26 mouse cellular contexts compared by ENCODE assay signal in genomic region chr13:97783423-97784143, GRCm38 (mm10). TPM values are rescaled to one million over a fixed set of nuclear protein-coding genes. Genes with fewer than 3 reads are reported as not detected.
DNase-seq lines count a peak whose midpoint lies in the region; ATAC-seq lines count a peak whose summit lies in the region.
"Had no signal": no experiment of that assay in that cellular context is flagged by ENCODE, and none has a peak within 500 bp of the region (broad histone marks: within the 10 kb centered on the region; RNA-seq: fewer than 3 reads in every experiment).

No protein-coding gene starts in this region.

- H3K4me1 ChIP-seq in intestine, embryonic 14.5 days (replicated peaks; ENCODE audit: control insufficient read depth, insufficient read depth, low read length): peaks cover 21% of the 10 kb centered on the region
- H3K4me1 ChIP-seq in intestine, embryonic 16.5 days (ENCODE audit: control insufficient read depth, insufficient read depth, low read length): no peaks in the 10 kb centered on the region

- intact Hi-C loops in left cerebral cortex, postnatal 36 days (cut with DNase I): no loop called here
- intact Hi-C loops in left cerebral cortex, postnatal 10 days (cut with DNase I): no loop called here

- H3K9me3 ChIP-seq in intestine, embryonic 14.5 days (ENCODE audit: control insufficient read depth, low read length): no peaks in the 10 kb centered on the region
- no peaks in the 10 kb centered on the region for H3K9me3 ChIP-seq in intestine, embryonic 16.5 days (ENCODE audit: control insufficient read depth, low read length)
- H3K9me3 ChIP-seq: forebrain, embryonic 12.5 days; heart, embryonic 12.5 days; hindbrain, embryonic 13.5 days; lung, embryonic 15.5 days had no signal

- DNase-seq in intestine, embryonic 14.5 days (ENCODE audit: low spot score): peak; percentile 43
- DNase-seq in left cerebral cortex, postnatal 36 days (ENCODE audit: low spot score in 2 of 2): peak; percentile 23 to 27
- DNase-seq in left cerebral cortex, postnatal 10 days (ENCODE audit: extremely low spot score in 1 of 2, low spot score in 2 of 2): no peak
- DNase-seq in testis, postnatal 10 days (ENCODE audit: low spot score): peak; percentile 35
- DNase-seq in testis, postnatal 14 days (ENCODE audit: low spot score): no peak
- DNase-seq: adrenal gland, postnatal 14 days; cerebellum, adult 11-12 months; cerebellum, postnatal 10 days; gastrocnemius, postnatal 25 days; heart, adult 18-20 months; heart, postnatal 4 days; kidney, adult 11 months; kidney, postnatal 14 days; layer of hippocampus, postnatal 36 days had no signal

- no peak overlapping the region for H3K4me2 ChIP-seq in intestine, embryonic 14.5 days (ENCODE audit: low read length)
- no peak overlapping the region for H3K4me2 ChIP-seq in intestine, embryonic 16.5 days (ENCODE audit: low read depth, low read length)
- H3K4me2 ChIP-seq: forebrain, embryonic 12.5 days; heart, embryonic 12.5 days; hindbrain, embryonic 13.5 days; lung, embryonic 15.5 days; midbrain, embryonic 11.5 days had no signal

- WGBS in intestine, embryonic 14.5 days: 79% methylated on average over 8 of the region's 8 CpGs
- 77% methylated on average over 8 of the region's 8 CpGs for WGBS in intestine, embryonic 16.5 days

- H3K27me3 ChIP-seq in intestine, embryonic 14.5 days (replicated peaks; ENCODE audit: control insufficient read depth, insufficient read depth, low read length): no peaks in the 10 kb centered on the region
- no peaks in the 10 kb centered on the region for H3K27me3 ChIP-seq in intestine, embryonic 16.5 days (replicated peaks; ENCODE audit: control insufficient read depth, insufficient read depth, low read length)
- H3K27me3 ChIP-seq: forebrain, embryonic 12.5 days; heart, embryonic 12.5 days; hindbrain, embryonic 13.5 days; lung, embryonic 15.5 days; Patski had no signal

- no peaks in the 10 kb centered on the region for H3K36me3 ChIP-seq in intestine, embryonic 14.5 days (ENCODE audit: control insufficient read depth, insufficient read depth, low read length)
- no peaks in the 10 kb centered on the region for H3K36me3 ChIP-seq in intestine, embryonic 16.5 days (ENCODE audit: control insufficient read depth, insufficient read depth, low read length)
- H3K36me3 ChIP-seq: forebrain, embryonic 12.5 days; heart, embryonic 12.5 days; hindbrain, embryonic 13.5 days; lung, embryonic 15.5 days had no signal

- ATAC-seq in intestine, embryonic 14.5 days (replicated peaks; ENCODE audit: low FRiP score, low TSS enrichment, low read depth): no peak
- no peak for ATAC-seq in intestine, embryonic 16.5 days
- no peak for ATAC-seq in erythroid progenitor cell, adult 5-6 weeks (replicated peaks; ENCODE audit: low FRiP score, poor library complexity, severe bottlenecking)
- ATAC-seq: midbrain, embryonic 16.5 days; Patski had no signal

- no peak overlapping the region for H3K9ac ChIP-seq in intestine, embryonic 14.5 days (ENCODE audit: low read length)
- H3K9ac ChIP-seq in intestine, embryonic 16.5 days (ENCODE audit: low read depth, low read length): no peak overlapping the region
- H3K9ac ChIP-seq: forebrain, embryonic 12.5 days; heart, embryonic 12.5 days; hindbrain, embryonic 13.5 days; liver, embryonic 14.5 days; lung, embryonic 15.5 days had no signal

- no peak overlapping the region for H3K27ac ChIP-seq in intestine, embryonic 14.5 days (ENCODE audit: low read depth)
- H3K27ac ChIP-seq in intestine, embryonic 16.5 days (ENCODE audit: low read length): no peak overlapping the region
- H3K27ac ChIP-seq: forebrain, embryonic 12.5 days; hindbrain, embryonic 13.5 days; liver, embryonic 14.5 days; stomach, postnatal 0 days had no signal

- H3K4me3 ChIP-seq in intestine, embryonic 14.5 days (ENCODE audit: low read depth, low read length): no peak overlapping the region
- H3K4me3 ChIP-seq in intestine, embryonic 16.5 days (ENCODE audit: low read length): no peak overlapping the region
- H3K4me3 ChIP-seq: erythroblast, embryonic 14.5 days; forebrain, embryonic 12.5 days; heart, embryonic 12.5 days; hindbrain, embryonic 13.5 days; lung, embryonic 15.5 days had no signal

RNA-seq across cellular contexts. Expression of gene Gm10260, which starts 23.2 kb away (rescaled TPM):
- polyA plus RNA-seq in intestine, embryonic 14.5 days (2014; fragmentation: Nextera tagmentation; extraction: Ambion mirVana): 4.0 and 5.3 TPM in 2 replicates
- polyA plus RNA-seq in intestine, embryonic 16.5 days (2015; fragmentation: Nextera tagmentation; extraction: Ambion mirVana): 4.0 and 5.2 TPM in 2 replicates
- total RNA-seq in left cerebral cortex, postnatal 36 days (2021): 10 to 100 TPM; 78.4 to 87.8 TPM
- total RNA-seq in left cerebral cortex, postnatal 10 days (2021): 100 to 1,000 TPM; 113 to 120 TPM
- total RNA-seq in erythroid progenitor cell, adult 5-6 weeks (2015; ENCODE audit: low replicate concordance): 6.8 TPM in 1 of 2 replicates, not detected in the other
- 0.45 and 3.2 TPM in 2 replicates for total RNA-seq in erythroid progenitor cell, adult 5-6 weeks (2017; ENCODE audit: low replicate concordance)

Comparison
In these comparisons a context has a peak if more than half of its experiments do, and no peak if none do; other contexts are left out.
1. DNase-seq: peak in intestine, embryonic 14.5 days (single experiment), left cerebral cortex, postnatal 36 days (2 of 2) and testis, postnatal 10 days (single experiment); none in left cerebral cortex, postnatal 10 days (0 of 2) and testis, postnatal 14 days (single experiment).
2. RNA of gene Gm10260, which starts 23.2 kb away (total RNA-seq): 113 to 120 TPM in left cerebral cortex, postnatal 10 days and 78.4 to 87.8 TPM in left cerebral cortex, postnatal 36 days; 0.45 to 6.8 TPM in erythroid progenitor cell, adult 5-6 weeks; every median in the first group is over 10 times any median in the second.